Mouse (Mus musculus): ENCODE results near the gene Aqp9. TPM values are rescaled to one million over a fixed set of nuclear protein-coding genes. Genes with fewer than 3 reads are reported as not detected.

The Aqp9 gene
- total and polyA plus RNA-seq, 3 experiments = 64.8 to 76.1 TPM; not detected in 1

DNA sequence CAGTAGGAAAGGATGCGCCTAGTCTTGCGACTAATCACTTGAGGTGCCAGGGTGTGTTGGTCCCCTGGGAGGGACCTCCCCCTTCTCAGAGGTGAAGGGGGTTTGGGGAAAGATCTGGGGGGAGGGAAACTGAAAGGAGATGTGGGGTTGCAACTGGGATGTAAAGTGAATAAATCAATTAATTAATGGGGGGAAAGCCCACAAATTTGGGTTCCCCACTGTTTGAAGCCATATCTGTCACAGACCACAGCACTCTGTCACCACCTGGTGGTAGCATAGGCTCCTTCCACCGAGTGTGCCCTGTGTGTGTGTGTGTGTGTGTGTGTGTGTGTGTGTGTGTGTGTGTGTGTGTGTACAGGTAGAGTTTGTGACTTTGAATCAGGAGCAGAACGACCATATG is 94.7 kb downstream of the Aqp9 start:
- Histone ChIP-seq H3K27ac (ENCODE audit: control insufficient read depth, low read depth, low read length) (no peak overlapping the region), H3K4me3 (ENCODE audit: control insufficient read depth in 1 of 2, insufficient read depth in 1 of 2, low read depth in 2 of 2, low read length in 2 of 2) (no peak overlapping the region), H3K36me3 (ENCODE audit: control insufficient read depth in 1 of 2, insufficient read depth in 2 of 2, low read length in 2 of 2) (no peaks in the 10 kb centered on the region), H3K27me3 (ENCODE audit: control insufficient read depth in 1 of 2, insufficient read depth in 2 of 2, low read length in 2 of 2) (peaks cover 3 to 6% of the 10 kb centered on the region in 2 experiments; a peak in 2 of 4 replicates), H3K9ac (ENCODE audit: control insufficient read depth, low read depth, low read length, poor library complexity, severe bottlenecking) (no peak overlapping the region), H3K4me1 (ENCODE audit: control insufficient read depth in 1 of 2, insufficient read depth in 2 of 2, low read length in 2 of 2) (no peaks in the 10 kb centered on the region), H3K9me3 (replicated peaks; ENCODE audit: insufficient read depth, low read length) (no peaks in the 10 kb centered on the region), H3K79me2 (ENCODE audit: control insufficient read depth, insufficient read depth, low read length, poor library complexity) (no peaks in the 10 kb centered on the region)
- peak; percentile 57 for DNase-seq (ENCODE audit: low read depth, low spot score)
- TF ChIP-seq ZC3H11A (IDR thresholded peaks at IDR 0.05; ENCODE audit: low read depth, low read length) = peak; percentile 38; the same call in 1 of the 2 replicates
- TF ChIP-seq RAD21 (IDR thresholded peaks at IDR 0.05; ENCODE audit: low read depth, low read length) = peak; percentile 58
- TF ChIP-seq SMC3 (IDR thresholded peaks at IDR 0.05; ENCODE audit: low read depth, low read length) = peak; percentile 66
- TF ChIP-seq GABPA (IDR thresholded peaks at IDR 0.05; ENCODE audit: low read depth, low read length) = no peak
- TF ChIP-seq RCOR1 (IDR thresholded peaks at IDR 0.05; ENCODE audit: low read depth, low read length) = no peak
- TF ChIP-seq CTCF (IDR thresholded peaks at IDR 0.05 in 2 of 3, conservative IDR thresholded peaks at IDR 0.05 in 1 of 3; ENCODE audit: control insufficient read depth in 1 of 3, insufficient read depth in 1 of 3, low read depth in 2 of 3, low read length in 3 of 3, poor library complexity in 1 of 3, severe bottlenecking in 1 of 3) = peak; percentile 16 to 60 (median 55); a peak in 4 of 6 replicates

DNA sequence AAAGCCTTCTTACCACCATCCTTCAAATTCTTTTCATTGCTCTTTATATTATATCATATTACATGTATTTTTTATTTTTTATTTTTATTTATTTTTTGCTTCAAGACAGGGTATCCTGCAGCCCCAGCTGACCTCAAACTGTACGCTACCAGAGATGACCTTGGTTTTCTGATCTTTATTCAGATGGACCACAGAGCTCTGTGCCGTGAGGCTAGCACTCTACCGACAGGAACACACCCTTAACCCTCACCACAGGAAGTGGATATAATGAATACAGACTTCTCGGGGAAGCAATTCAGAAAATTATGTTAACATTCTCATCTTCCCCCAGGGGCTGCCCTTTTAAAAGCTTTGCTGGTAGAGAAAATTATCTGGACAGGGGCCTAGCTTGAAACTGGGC is 95.4 kb downstream of the Aqp9 start:
- DNase-seq (ENCODE audit: low read depth, low spot score) = no peak
- H3K9ac ChIP-seq (ENCODE audit: control insufficient read depth, low read depth, low read length, poor library complexity, severe bottlenecking) = no peak overlapping the region
- no peak overlapping the region for H3K27ac ChIP-seq (ENCODE audit: control insufficient read depth, low read depth, low read length)
- H3K27me3 ChIP-seq (ENCODE audit: control insufficient read depth in 1 of 2, insufficient read depth in 2 of 2, low read length in 2 of 2) = peaks cover 6 to 7% of the 10 kb centered on the region in 2 experiments; a peak in 3 of 4 replicates
- H3K4me3 ChIP-seq (ENCODE audit: control insufficient read depth in 1 of 2, insufficient read depth in 1 of 2, low read depth in 2 of 2, low read length in 2 of 2) = no peak overlapping the region
- no peaks in the 10 kb centered on the region for H3K79me2 ChIP-seq (ENCODE audit: control insufficient read depth, insufficient read depth, low read length, poor library complexity)
- H3K36me3 ChIP-seq (ENCODE audit: control insufficient read depth in 1 of 2, insufficient read depth in 2 of 2, low read length in 2 of 2) = no peaks in the 10 kb centered on the region
- no peak for TF ChIP-seq TBP (IDR thresholded peaks at IDR 0.05; ENCODE audit: low read depth, low read length)
- no peak for TF ChIP-seq POLR2AphosphoS2 (IDR thresholded peaks at IDR 0.05; ENCODE audit: low read length)
- no peak for TF ChIP-seq NELFE (IDR thresholded peaks at IDR 0.05; ENCODE audit: low read depth, low read length)
- no peak for TF ChIP-seq USF1 (IDR thresholded peaks at IDR 0.05; ENCODE audit: low read depth, low read length)
- TF ChIP-seq ZKSCAN1 (IDR thresholded peaks at IDR 0.05; ENCODE audit: low read depth, low read length) = no peak
- no peak for TF ChIP-seq ZNF384 (IDR thresholded peaks at IDR 0.05; ENCODE audit: low read depth, low read length)
- TF ChIP-seq MXI1 (IDR thresholded peaks at IDR 0.05; ENCODE audit: low read depth, low read length) = no peak
- no peak for TF ChIP-seq TAL1 (IDR thresholded peaks at IDR 0.05; ENCODE audit: low read length)
- no peak for TF ChIP-seq HCFC1 (IDR thresholded peaks at IDR 0.05; ENCODE audit: low read depth, low read length)
- no peak for TF ChIP-seq SIN3A (IDR thresholded peaks at IDR 0.05; ENCODE audit: low read length)
- no peak for TF ChIP-seq E2F4 (IDR thresholded peaks at IDR 0.05; ENCODE audit: borderline replicate concordance, low read depth, low read length)
- no peak for TF ChIP-seq MAZ (IDR thresholded peaks at IDR 0.05; ENCODE audit: low read depth, low read length)
- no peaks in the 10 kb centered on the region for H3K9me3 ChIP-seq (replicated peaks; ENCODE audit: insufficient read depth, low read length)
- H3K4me1 ChIP-seq (ENCODE audit: control insufficient read depth in 1 of 2, insufficient read depth in 2 of 2, low read length in 2 of 2) = no peaks in the 10 kb centered on the region

All from MEL (cell line).